Mouse (Mus musculus) heart, adult 10 weeks (tissue): ENCODE data around the gene Spata31d1d. TPM values are rescaled to one million over a fixed set of nuclear protein-coding genes. Genes with fewer than 3 reads are reported as not detected.

Source experiments
- polyA plus RNA-seq: library from polyadenylated mRNA; stranded (reverse); fragments of 350-450 nt; fragmentation: Illumina TruSeq; extraction: RNeasy Lipid Tissue Mini Kit (QIAGEN cat#74804); gene quantifications from one replicate; pipeline ENCODE4 v1.2.3, GENCODE M21; 2014; ENCODE audit warnings: low read depth, low replicate concordance

Gene Spata31d1d
- not detected for polyA plus RNA-seq

DNA sequence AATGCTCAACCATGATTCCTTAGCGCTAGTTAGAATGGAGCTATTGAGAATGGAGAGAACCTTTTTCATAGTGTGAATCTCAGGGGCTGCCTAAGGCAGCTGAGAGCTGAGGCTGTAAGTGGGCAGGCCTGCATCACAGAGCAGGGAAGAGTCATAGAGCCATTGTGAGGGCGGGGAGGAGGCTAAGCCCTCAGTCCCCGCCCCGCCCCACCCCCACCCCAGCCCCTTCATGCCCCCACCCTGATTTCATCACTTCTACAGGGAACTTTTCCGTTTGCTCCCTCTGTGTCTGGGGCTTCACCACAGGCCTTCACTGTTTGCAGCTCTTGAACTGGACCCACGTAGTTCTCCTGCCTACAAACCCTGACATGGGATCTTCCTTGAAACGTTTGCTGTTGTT is at the start of gene Spata31d1d:
TSS of gene Spata31d1d (minus strand) at position 101 of the 400 bp plus-strand sequence.

GRCm38 (mm10) chr13:59769296-59770163 is 38.0 kb upstream of the Spata31d1d start, which contains the start of gene Isca1:
Isca1 (minus strand) TSS chr13:59769810.

GRCm38 (mm10) chr13:59746711-59747110 is 15.2 kb upstream of the Spata31d1d start, which contains the start of gene 1700014D04Rik:
1700014D04Rik (minus strand) TSS chr13:59746752.

GRCm38 (mm10) chr13:59711984-59712383 is 19.6 kb downstream of the Spata31d1d start, which contains the start of gene Spata31d1b:
Spata31d1b (plus strand) TSS chr13:59712284.

GRCm38 (mm10) chr13:59710230-59710629 is 21.3 kb downstream of the Spata31d1d start, which contains the start of gene Spata31d1a:
Spata31d1a (minus strand) TSS chr13:59710330.

GRCm38 (mm10) chr13:59694008-59694407 is 37.5 kb downstream of the Spata31d1d start, which contains the start of gene 4921517D22Rik:
4921517D22Rik (minus strand) TSS chr13:59694108.

Other genes starting within 250 kb of the Spata31d1d start
- gene Agtpbp1, start 146.5 kb downstream of the Spata31d1d start, polyA plus RNA-seq = 111 TPM
- 51.5 TPM for gene Naa35, start 146.5 kb downstream of the Spata31d1d start, polyA plus RNA-seq
- gene Golm1, start 55.9 kb downstream of the Spata31d1d start, polyA plus RNA-seq = 13.5 TPM
- gene 4921517D22Rik, start 37.6 kb downstream of the Spata31d1d start, polyA plus RNA-seq = not detected
- gene Spata31d1a, start 21.4 kb downstream of the Spata31d1d start, polyA plus RNA-seq = not detected
- gene Spata31d1b, start 19.5 kb downstream of the Spata31d1d start, polyA plus RNA-seq = not detected
- not detected for gene 1700014D04Rik, start 15.0 kb upstream of the Spata31d1d start, polyA plus RNA-seq
- gene Isca1, start 38.1 kb upstream of the Spata31d1d start, polyA plus RNA-seq = 322 TPM
- gene Gm49354, start 50.5 kb upstream of the Spata31d1d start, polyA plus RNA-seq = not detected
- gene Tut7, start 91.4 kb upstream of the Spata31d1d start, polyA plus RNA-seq = 34.1 TPM